Mouse (Mus musculus): Measurements from ENCODE around the gene Kcnrg. TPM values are rescaled to one million over a fixed set of nuclear protein-coding genes. Genes with fewer than 3 reads are reported as not detected.

Gene Kcnrg
- total and polyA plus RNA-seq, 2 experiments from 2014 or later, result 2.6 to 4.4 TPM

DNA sequence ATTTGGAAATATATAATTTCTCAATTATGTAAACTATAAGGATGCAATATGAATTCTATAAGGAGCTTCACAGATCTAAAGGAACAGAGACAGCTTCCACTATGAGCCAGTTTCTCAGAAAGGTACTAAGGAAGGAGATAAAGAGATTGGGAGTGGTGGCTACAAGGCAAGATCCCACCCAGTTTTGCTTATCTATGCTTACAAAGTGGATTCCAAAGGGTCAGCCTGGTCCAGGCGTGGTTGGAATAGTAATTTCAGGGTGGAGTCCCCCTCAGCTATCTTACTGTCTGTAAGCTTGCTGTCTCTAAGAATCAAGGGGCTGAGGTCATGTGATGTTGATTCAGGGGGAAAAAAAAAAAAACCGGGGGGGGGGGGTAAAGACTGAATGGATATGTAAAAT is 49.2 kb downstream of the Kcnrg start:
- ATAC-seq (no peak), DNase-seq (no peak)
- Histone ChIP-seq H3K4me2 (ENCODE audit: low read depth) (no peak overlapping the region), H3K27me3 (ENCODE audit: insufficient read depth, low read length) (no peaks in the 10 kb centered on the region), H3K27ac (ENCODE audit: low read depth, low read length) (no peak overlapping the region), H3K9me3 (ENCODE audit: low read length) (no peaks in the 10 kb centered on the region), H3K36me3 (ENCODE audit: insufficient read depth) (no peaks in the 10 kb centered on the region), H3K4me1 (ENCODE audit: insufficient read depth) (no peaks in the 10 kb centered on the region), H3K9ac (no peak overlapping the region), H3K4me3 (ENCODE audit: low read depth, low read length) (no peak overlapping the region)
- TF ChIP-seq CTCF (IDR thresholded peaks at IDR 0.05; ENCODE audit: low read depth), result no peak
- 60% methylated on average over 2 of the region's 2 CpGs for WGBS

DNA sequence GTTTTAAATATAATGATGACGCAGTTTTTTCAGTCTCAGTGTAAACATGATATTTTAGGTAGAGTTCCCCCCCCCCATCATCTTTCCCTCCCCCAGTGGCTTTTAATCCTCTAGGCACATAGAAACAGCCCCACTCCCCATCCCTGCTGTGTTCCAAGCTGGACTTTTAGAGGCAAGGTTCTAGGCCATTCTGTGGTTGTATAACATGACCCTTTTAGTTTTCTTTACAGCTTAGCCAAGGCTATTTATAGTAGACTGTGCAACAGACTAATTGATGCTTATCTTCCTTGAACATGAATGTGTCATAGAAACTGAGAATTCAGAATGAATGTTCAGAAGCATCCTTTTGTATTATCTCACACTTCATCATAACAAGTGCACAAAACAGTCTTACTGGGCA is 54.2 kb downstream of the Kcnrg start:
- Histone ChIP-seq H3K9ac (no peak overlapping the region), H3K4me2 (ENCODE audit: low read depth) (no peak overlapping the region), H3K27me3 (ENCODE audit: insufficient read depth, low read length) (no peaks in the 10 kb centered on the region), H3K4me3 (ENCODE audit: low read depth, low read length) (no peak overlapping the region), H3K4me1 (ENCODE audit: insufficient read depth) (no peaks in the 10 kb centered on the region), H3K36me3 (ENCODE audit: insufficient read depth) (no peaks in the 10 kb centered on the region), H3K27ac (ENCODE audit: low read depth, low read length) (no peak overlapping the region), H3K9me3 (ENCODE audit: low read length) (no peaks in the 10 kb centered on the region)
- 88% methylated on average over 1 of the region's 1 CpGs for WGBS
- no peak for DNase-seq
- no peak for ATAC-seq
- TF ChIP-seq CTCF (IDR thresholded peaks at IDR 0.05; ENCODE audit: low read depth), result no peak

DNA sequence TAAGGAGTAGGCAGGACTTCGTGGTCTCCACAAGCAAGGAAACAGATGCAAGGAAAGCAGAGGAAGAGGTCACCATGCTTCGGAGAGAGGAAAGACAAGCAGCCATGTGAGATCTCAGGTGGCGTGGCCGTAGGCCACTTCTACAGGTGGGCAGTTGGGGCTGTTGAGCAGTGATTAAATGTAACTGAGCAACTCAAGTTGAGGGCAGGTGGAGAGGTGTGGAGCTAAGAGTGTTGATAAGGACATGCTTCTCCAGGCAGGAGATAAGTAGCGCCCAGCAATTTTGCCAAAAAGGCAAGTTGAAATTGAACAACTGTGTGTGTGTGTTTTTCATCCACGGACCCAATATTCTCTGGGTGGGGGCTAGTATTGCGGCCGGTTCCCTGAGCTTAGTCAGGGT is 55.0 kb downstream of the Kcnrg start:
- no peak overlapping the region for H3K4me3 ChIP-seq (ENCODE audit: low read depth, low read length)
- no peak for ATAC-seq
- no peaks in the 10 kb centered on the region for H3K9me3 ChIP-seq (ENCODE audit: low read length)
- H3K27me3 ChIP-seq (ENCODE audit: insufficient read depth, low read length), result no peaks in the 10 kb centered on the region
- H3K4me1 ChIP-seq (ENCODE audit: insufficient read depth), result no peaks in the 10 kb centered on the region
- no peak for DNase-seq
- TF ChIP-seq CTCF (IDR thresholded peaks at IDR 0.05; ENCODE audit: low read depth), result no peak
- WGBS, result 97% methylated on average over 8 of the region's 8 CpGs
- H3K27ac ChIP-seq (ENCODE audit: low read depth, low read length), result no peak overlapping the region
- H3K4me2 ChIP-seq (ENCODE audit: low read depth), result no peak overlapping the region
- H3K36me3 ChIP-seq (ENCODE audit: insufficient read depth), result no peaks in the 10 kb centered on the region
- H3K9ac ChIP-seq, result no peak overlapping the region

MicroRNAs within 50 kb of the gene (microRNA counts, 519-probe panel; counts per million panel counts)
- microRNA mmu-miR-15a (6,798 counts per million, percentile 90 among the panel's probes with 10 or more counts), microRNA mmu-miR-16 (7,703 counts per million, percentile 95 among the panel's probes with 10 or more counts)

Small RNAs within 50 kb of the gene (microRNA-seq; reads per million reads assigned to microRNA genes)
- 6,107 to 7,269 reads per million in 2 experiments for gene Mir15a
- gene Mir16-1, result 2,710 to 4,199 reads per million in 2 experiments

Other genes starting within 250 kb of the Kcnrg start
- 2.7 and 3.4 TPM in 2 replicates for gene Ebpl, start 247.0 kb upstream of the Kcnrg start, total RNA-seq (2014; rRNA removed)
- gene Ebpl, start 247.0 kb upstream of the Kcnrg start, polyA plus RNA-seq (2015; fragmentation: Nextera tagmentation; extraction: Ambion mirVana), result 9.3 and 9.7 TPM in 2 replicates
- gene Kpna3, start 167.6 kb upstream of the Kcnrg start, total RNA-seq (2014; rRNA removed), result 62.5 and 66.5 TPM in 2 replicates
- 66.7 and 70.7 TPM in 2 replicates for gene Kpna3, start 167.6 kb upstream of the Kcnrg start, polyA plus RNA-seq (2015; fragmentation: Nextera tagmentation; extraction: Ambion mirVana)
- 40.0 and 50.7 TPM in 2 replicates for gene Spryd7, start 50.6 kb upstream of the Kcnrg start, total RNA-seq (2014; rRNA removed)
- gene Spryd7, start 50.6 kb upstream of the Kcnrg start, polyA plus RNA-seq (2015; fragmentation: Nextera tagmentation; extraction: Ambion mirVana), result 60.6 and 67.4 TPM in 2 replicates
- 29.0 and 32.4 TPM in 2 replicates for gene Trim13, start 9.2 kb upstream of the Kcnrg start, total RNA-seq (2014; rRNA removed)
- gene Trim13, start 9.2 kb upstream of the Kcnrg start, polyA plus RNA-seq (2015; fragmentation: Nextera tagmentation; extraction: Ambion mirVana), result 44.0 and 46.0 TPM in 2 replicates

All from forebrain, postnatal 0 days (tissue).